Mouse (Mus musculus) thymus, adult 2 months (tissue): ENCODE results near the gene Ripk4.

ENCODE experiments used
- CTCF ChIP-seq: fragments of 200-500 bp; IDR thresholded peaks from 2 replicates; pipeline ENCODE4 v1.5.1; 2012; ENCODE audit warnings: mild to moderate bottlenecking, control low read depth, low read length, moderate library complexity, borderline replicate concordance; ENCODE audit not compliant: control insufficient read depth, poor library complexity, insufficient read depth; ENCODE audit errors: extremely low read depth
- POLR2A ChIP-seq: fragments of 200-500 bp; IDR thresholded peaks from 2 replicates; pipeline ENCODE4 v1.6.1; 2012; ENCODE audit warnings: mild to moderate bottlenecking, low read length, control low read depth, moderate library complexity; ENCODE audit not compliant: control insufficient read depth, poor library complexity, insufficient read depth; ENCODE audit errors: extremely low read depth

DNA sequence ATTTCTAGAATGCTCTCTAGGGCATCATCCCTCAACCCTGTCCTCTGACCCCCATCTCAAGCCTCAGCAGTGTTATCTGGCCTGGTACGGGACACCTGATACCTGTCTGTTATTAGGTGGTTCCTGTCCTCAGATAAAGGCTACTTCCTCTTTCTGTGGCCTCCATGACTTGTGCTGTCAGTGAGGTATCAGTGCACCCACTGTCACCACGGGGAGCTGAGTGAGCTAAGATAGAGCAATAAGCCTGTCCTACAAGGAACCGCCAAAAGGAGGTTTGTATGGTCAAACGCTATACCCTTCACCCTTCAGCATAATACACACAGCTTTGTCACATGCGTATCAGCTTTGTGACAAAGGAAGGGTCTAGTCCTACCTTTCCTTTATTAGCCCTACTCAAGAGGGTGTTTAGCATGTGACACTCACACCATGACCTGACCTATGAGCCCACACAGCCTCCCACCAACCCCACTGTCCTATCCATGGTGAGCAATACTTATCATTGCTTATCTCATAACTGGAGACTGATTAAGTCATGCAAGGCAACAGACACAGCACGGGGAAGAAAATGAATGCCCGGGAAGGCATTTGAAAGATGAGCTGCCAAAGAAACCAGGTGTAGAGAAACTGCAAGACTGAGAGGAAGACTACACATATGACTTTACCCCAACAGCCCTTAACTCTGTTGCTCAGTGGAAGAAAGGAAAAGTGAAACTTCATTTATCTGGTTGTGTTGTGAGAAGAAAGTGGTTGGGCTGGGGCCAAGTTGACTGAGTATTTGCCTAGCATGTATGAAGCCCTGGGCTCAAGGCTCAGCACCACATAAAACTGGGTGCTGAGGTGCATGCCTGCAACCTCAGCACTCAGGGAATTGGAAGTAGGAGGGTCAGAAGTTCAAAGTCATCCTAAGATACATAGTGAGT, 34.6 kb upstream of the Ripk4 start:
- no peak for TF ChIP-seq CTCF
- no peak for TF ChIP-seq POLR2A
